Mouse (Mus musculus) common myeloid progenitor, adult 5-6 weeks (primary cell): ENCODE results near the gene Pknox2. TPM values are rescaled to one million over a fixed set of nuclear protein-coding genes. Genes with fewer than 3 reads are reported as not detected.

Experiments
- ATAC-seq: replicated peaks from 2 replicates; pipeline ENCODE4 v1.8.0; 2016; ENCODE audit warnings: low read depth, mild to moderate bottlenecking, moderate TSS enrichment, inconsistent platforms; ENCODE audit not compliant: poor library complexity, severe bottlenecking
- total RNA-seq: library from RNA; stranded (forward); fragments of 200-1000, 187-1606 nt; gene quantifications from 2 replicates; pipeline ENCODE4 v1.2.3, GENCODE M21; 2017

Gene Pknox2
- total RNA-seq, 1 experiment from 2014 or later: not detected

DNA sequence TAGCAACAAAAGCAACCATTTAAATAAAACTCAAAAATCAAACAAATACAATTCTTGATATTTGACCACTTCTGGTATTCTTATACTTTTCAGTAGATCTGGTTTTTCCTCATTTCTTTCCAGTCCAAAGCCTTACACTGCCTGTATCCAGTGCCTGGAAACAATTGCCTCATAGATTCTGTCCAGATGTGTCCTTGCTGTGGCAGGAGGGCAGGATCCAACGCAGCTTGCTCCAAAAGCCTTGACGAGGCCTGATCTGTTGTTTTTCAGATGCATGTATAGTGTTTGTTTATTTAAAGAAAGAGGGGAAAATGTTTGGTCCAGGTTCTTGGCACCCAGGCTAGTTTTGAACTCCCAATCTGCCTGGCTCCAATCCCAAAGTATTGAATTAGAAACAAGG is 290.9 kb downstream of the Pknox2 start:
- no peak for ATAC-seq

DNA sequence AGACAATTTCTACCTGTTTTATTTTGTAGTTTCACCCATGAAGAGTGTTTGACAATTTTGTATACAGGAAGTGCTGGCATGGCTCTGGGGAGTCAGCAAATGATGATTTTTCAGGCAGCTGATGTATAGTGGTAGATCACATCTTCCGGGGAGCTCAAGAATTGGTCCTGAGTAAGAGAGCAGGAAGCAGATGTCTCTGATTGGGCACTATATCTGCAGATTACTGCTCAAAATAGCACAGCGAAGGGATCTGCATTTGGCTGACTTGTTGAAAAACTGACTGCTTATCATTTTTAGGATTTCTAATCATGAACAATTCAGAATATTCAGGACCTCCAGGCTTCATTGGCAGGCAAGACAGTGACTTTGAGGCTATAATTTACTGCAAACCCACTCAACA is 295.0 kb downstream of the Pknox2 start:
- no peak for ATAC-seq

DNA sequence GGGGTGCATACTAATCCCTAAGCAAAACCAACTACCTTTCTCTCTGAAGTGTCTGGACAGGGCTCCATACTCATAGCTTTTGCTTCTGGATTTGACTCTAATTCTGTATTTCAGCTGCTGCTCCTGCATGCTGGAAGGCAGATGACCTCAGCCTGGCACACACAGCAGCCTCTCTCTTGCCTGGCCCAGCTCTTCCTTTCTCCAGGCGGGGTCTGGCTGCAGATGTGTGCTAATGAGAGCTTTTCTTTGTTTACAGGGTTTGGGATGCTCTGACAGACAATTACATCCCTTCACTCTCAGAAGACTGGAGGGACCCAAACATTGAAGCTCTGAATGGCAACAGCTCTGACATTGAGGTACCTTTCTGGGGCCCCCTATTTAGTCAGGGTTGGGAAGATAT is 297.1 kb downstream of the Pknox2 start:
- ATAC-seq: no peak

DNA sequence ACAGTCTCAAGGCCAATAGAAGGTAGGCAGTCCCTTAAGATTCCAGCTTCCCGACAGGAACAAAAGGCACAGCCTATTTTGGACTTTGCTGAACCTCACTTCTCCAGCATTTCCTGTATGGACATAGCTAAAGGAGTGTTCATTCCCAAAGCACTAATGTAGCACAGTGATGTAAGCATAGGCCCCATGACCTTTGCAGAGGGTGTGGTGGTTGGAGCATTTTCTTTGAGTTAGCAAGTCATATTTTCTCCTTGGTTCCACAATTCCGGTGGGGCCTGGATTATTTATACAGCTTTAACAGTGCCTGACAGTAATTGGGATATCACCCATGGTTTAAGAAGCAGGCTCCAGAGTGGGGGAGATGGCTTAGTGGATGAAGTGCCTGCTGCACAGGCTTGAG is 298.5 kb downstream of the Pknox2 start:
- ATAC-seq: no peak

DNA sequence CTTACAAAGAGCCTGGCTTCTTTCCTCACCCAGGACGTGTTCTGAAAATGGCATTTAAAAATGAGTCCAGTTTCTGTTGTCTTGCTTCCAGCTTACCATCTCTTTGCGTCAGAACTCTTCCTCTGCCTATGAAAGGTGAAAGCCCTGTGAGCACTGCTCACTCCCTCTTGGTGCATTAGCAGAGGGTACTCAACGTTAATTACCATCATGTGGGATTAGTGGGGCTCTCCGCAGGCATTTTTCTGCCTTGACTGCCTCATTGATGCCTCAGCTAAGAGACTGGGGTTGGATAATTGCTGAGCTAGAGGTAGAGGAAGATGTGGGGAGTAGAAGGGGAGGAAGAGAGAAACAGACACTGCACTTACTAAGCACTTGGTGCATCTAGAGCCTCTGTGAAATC is 300.9 kb downstream of the Pknox2 start:
- ATAC-seq: no peak

Other genes with a start within 250 kb of the Pknox2 start
- gene Tmem218, start 60.8 kb upstream of the Pknox2 start, total RNA-seq: 2.3 and 4.0 TPM in 2 replicates
- gene Slc37a2, start 108.3 kb upstream of the Pknox2 start, total RNA-seq: 0.46 TPM in 1 of 2 replicates, not detected in the other
- gene Ccdc15, start 201.0 kb upstream of the Pknox2 start, total RNA-seq: 18.6 and 24.2 TPM in 2 replicates
- gene Hepacam, start 219.9 kb upstream of the Pknox2 start, total RNA-seq: not detected in 2 replicates